Mouse (Mus musculus) CD4-positive, CD25-positive, alpha-beta regulatory T cell, adult 9 weeks (primary cell): ENCODE data around the gene Cda. TPM values are rescaled to one million over a fixed set of nuclear protein-coding genes. Genes with fewer than 3 reads are reported as not detected.

Source experiments
- polyA plus RNA-seq: library from polyadenylated mRNA; unstranded; fragments of 100-300 nt; shearing (Covaris generic); gene quantifications from one replicate; pipeline ENCODE4 v1.2.1, GENCODE M21; 2017

Cda gene
- not detected for polyA plus RNA-seq

DNA sequence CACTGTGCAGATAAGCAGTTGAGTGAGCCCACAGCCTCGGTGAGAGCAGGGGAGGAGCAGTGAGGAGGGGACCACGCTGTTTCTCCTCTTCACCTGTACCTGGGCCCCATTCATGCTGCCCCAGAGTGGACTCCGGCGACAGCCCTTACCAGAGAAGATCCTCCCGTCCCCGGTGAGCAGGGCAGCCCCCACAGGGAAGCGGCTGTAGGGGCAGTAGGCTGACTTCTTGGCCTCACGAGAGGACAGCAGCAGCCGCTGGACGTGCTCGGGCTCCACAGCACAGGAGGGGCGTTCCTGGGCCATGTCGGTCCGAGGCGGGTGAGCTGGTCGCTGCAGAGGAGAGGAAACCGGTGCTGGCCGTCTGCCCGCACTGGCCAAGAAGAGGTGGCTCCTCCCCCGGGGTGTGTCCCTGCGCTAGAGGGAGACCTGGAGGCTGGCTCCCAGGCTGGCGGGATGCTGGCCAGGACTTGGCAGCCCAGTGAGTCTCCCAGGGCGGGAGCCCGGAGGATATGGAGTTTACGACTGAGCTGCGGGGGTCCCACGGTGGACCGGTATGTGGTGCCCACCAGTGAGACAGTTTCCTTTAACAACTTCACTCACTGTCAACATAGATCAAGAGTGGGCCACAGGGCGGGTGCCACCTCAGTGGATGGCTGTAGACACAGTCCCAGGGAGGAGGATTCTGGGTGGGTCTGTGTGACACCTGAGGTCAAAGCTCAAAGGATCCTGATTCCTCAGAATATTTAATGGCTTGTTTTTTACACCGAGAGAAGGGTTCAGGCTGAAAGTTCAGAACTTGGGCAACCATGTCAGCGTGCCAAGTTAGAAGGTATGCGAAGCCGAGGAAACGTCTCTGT lies at the start of gene Cda:
Gene Cda (minus strand): TSS at position 352 of the 857 bp plus-strand sequence.

DNA sequence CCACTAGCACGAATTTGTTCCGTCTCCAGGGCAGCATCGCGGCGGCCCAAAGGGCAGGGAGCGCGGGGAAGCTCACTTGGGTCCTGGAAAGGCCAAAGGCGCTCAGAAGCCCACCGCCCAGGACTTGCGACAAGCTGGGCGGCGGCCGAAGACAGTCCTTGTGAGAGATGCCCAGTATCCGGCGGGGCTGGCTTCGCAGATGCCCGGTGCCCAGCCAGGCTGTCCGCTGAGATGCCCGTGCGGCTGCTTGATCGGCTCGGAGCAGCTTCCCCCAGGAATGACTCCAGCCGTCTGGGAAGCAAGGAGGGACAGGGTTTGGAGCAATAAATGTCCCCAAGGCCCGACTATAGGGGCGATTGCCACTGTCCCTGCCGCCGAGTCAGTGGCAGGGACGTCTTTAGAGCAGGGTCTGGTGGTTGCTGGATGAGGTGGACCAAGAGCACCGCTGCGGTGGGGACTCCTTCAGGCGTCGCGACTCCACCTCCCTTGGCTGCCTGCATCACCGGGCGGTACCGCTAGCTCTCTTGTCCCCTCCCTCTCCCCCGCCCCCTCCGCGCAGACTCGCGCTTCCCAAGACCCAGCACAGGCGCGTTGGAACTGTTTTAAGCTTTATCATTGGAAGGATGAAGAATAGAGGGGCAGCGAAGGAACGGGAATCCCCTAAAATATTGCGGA lies 28.3 kb upstream of the Cda start, which contains the start of gene Fam43b:
Gene Fam43b (minus strand): TSS at position 558 of the 675 bp plus-strand sequence.

DNA sequence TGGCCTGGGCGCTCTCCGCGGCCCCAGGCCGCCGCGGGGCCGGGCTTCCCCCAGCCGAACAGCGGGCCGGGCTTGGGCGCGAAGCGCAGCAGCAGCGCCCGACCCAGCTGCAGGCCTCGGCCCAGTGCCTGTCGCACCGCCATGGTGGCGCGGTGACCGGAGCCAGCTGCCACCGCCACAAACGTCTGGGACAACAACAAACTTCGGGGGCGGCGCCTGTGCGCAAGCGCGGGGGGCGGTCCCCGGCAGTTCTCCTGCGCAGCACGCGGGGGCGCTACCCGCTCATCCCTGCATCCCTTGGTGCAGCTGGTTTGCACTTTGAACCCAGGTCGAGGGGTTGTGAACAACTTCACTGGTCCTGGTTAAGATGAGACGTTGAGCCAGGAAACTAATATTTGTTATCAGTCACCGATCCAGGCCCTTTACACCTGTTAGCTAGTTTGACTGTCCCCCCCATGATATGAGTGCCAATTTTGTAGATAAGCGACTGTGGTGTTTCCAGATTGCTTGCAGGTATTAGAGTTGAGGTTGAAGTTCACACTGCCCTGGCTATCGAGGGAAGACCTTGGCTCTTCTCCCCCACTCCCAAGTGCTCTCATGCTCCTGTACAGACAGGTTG lies 41.6 kb downstream of the Cda start, which contains the start of gene Pink1:
Gene Pink1 (minus strand): TSS at position 231 of the 619 bp plus-strand sequence.

DNA sequence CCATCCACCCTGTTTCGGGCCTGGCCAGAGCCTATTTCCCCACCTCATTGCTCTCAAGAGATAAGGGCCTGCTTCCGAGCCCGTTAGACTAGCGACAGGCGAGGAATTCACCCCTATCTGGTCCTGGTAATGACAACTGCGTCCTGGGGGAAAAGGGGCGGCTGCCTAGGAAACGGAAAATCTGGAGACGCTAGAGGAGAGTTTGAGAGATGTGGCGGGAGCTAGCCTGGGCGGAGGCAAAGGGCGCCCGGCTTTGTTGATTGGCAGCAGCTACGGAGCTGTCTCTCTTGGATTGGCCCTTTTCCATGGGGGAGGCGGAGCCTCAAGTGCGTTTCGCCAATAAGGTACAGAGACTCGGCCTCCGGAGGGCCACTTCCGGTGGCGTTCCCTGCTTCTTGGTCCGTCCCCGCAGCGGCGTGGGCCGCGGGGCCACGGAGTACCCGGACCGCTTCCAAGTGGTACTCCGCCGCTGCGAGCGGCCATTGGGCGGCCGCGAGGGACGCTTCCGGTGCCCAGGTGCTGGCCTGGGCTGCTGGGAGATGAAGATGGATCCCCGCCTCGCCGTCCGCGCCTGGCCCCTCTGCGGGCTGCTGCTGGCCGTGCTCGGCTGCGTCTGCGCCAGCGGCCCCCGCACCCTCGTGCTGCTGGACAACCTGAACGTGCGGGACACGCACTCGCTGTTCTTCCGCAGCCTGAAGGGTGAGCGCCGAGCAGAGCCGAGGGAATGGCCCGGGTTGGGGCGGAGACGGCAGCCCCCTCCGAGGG lies 63.3 kb downstream of the Cda start, which contains the start of gene Ddost:
Gene Ddost (plus strand): TSS at position 391 of the 765 bp plus-strand sequence.

Other genes starting within 250 kb of the Cda start
- gene Hp1bp3, start 151.7 kb downstream of the Cda start, polyA plus RNA-seq, result 205 TPM
- 0.29 TPM for gene Sh2d5, start 117.6 kb downstream of the Cda start, polyA plus RNA-seq
- gene Kif17, start 117.6 kb downstream of the Cda start, polyA plus RNA-seq, result not detected
- gene Ddost, start 63.3 kb downstream of the Cda start, polyA plus RNA-seq, result 103 TPM
- 12.9 TPM for gene Pink1, start 41.7 kb downstream of the Cda start, polyA plus RNA-seq
- gene Fam43b, start 28.5 kb upstream of the Cda start, polyA plus RNA-seq, result not detected
- 16.6 TPM for gene Mul1, start 66.7 kb upstream of the Cda start, polyA plus RNA-seq
- gene Camk2n1, start 86.3 kb upstream of the Cda start, polyA plus RNA-seq, result 0.33 TPM